Mouse (Mus musculus) heart, embryonic 12.5 days (tissue): ENCODE results near the gene Ghdc. TPM values are rescaled to one million over a fixed set of nuclear protein-coding genes. Genes with fewer than 3 reads are reported as not detected.
"Not testable (repeated sequence)": the region's sequence is repeated elsewhere in the genome, so short reads cannot be mapped to it uniquely, and the experiment has no call there.

Experiments used
- ATAC-seq: fragments of 200-750 bp; cut with Nextera tagmentation; 2 replicates; pipeline ENCODE4 v1.8.0; 2017; ENCODE audit warnings: moderate TSS enrichment, moderate library complexity; ENCODE audit not compliant: insufficient number of reproducible peaks, low FRiP score
- H3K27ac ChIP-seq: fragments of 300-500 bp; sonication (generic); 2 replicates; pipeline ENCODE4 v1.5.1; 2016; ENCODE audit warnings: mild to moderate bottlenecking, moderate library complexity; ENCODE audit not compliant: poor library complexity, severe bottlenecking
- H3K27me3 ChIP-seq: fragments of 300-500 bp; sonication (generic); replicated peaks from 2 replicates; pipeline ENCODE4 v1.6.1; 2016; ENCODE audit warnings: mild to moderate bottlenecking, moderate library complexity
- H3K36me3 ChIP-seq: fragments of 300-500 bp; sonication (generic); 2 replicates; pipeline ENCODE4 v1.6.1; 2016; ENCODE audit warnings: mild to moderate bottlenecking, moderate library complexity
- H3K4me1 ChIP-seq: fragments of 300-500 bp; sonication (generic); replicated peaks from 2 replicates; pipeline ENCODE4 v1.6.1; 2016; ENCODE audit warnings: mild to moderate bottlenecking
- H3K4me2 ChIP-seq: fragments of 300-500 bp; sonication (generic); 2 replicates; pipeline ENCODE4 v1.6.1; 2016; ENCODE audit warnings: mild to moderate bottlenecking, moderate library complexity
- H3K4me3 ChIP-seq: fragments of 300-500 bp; sonication (generic); 2 replicates; pipeline ENCODE4 v1.5.1; 2016; ENCODE audit warnings: mild to moderate bottlenecking
- H3K9ac ChIP-seq: fragments of 300-500 bp; sonication (generic); 2 replicates; pipeline ENCODE4 v1.6.1; 2016; ENCODE audit warnings: mild to moderate bottlenecking, moderate library complexity
- H3K9me3 ChIP-seq: fragments of 300-500 bp; sonication (generic); replicated peaks from 2 replicates; pipeline ENCODE4 v1.6.1; 2016; ENCODE audit warnings: mild to moderate bottlenecking, moderate library complexity
- WGBS: fragments of 180-500 bp; shearing (Covaris S2); methylation state at CpG from one replicate; pipeline ENCODE4 v1.1.7; 2016; 5-methylcytosine and 5-hydroxymethylcytosine counted together
- polyA plus RNA-seq: library from polyadenylated mRNA; unstranded; fragments of >200 nt; fragmentation: Nextera tagmentation; extraction: Ambion mirVana; gene quantifications from 2 replicates; pipeline ENCODE4 v1.2.1, GENCODE M21; 2016

The Ghdc gene
- polyA plus RNA-seq, 1 experiment from 2014 or later: 7.0 TPM

GRCm38 (mm10) chr11:100806380-100807305 is 35.9 kb upstream of the Ghdc start:
- Histone ChIP-seq H3K9ac (no peak overlapping the region), H3K4me2 (no peak overlapping the region), H3K27ac (no peak overlapping the region; the same call in 1 of the 2 replicates), H3K4me3 (no peak overlapping the region), H3K4me1 (peaks cover 29% of the 10 kb centered on the region), H3K36me3 (peaks cover 43% of the 10 kb centered on the region), H3K27me3 (no peaks in the 10 kb centered on the region), H3K9me3 (0 out of 2 replicates have a peak, but pooled peaks cover 12% of the 10 kb centered on the region)
- ATAC-seq: no peak
- WGBS: 69% methylated on average over 20 of the region's 20 CpGs

DNA sequence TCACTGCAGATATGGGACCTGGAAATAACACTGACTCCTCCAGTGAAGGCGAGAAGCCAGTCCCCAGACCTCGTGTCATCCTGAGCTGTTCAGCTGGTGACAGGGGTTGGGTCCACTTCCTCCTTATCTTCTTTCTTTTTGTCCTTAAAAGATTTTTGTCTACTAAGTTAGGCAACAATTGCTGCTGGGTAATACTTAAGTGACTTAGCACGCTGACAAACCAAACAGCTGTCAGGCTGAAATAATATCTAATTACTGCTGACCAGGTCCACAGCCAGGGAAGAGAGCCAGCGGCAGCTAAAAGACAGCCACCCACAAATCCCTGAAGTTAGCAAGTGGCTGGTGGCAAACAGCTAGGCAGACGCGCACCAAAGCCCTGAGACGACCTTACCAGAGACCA is 34.8 kb upstream of the Ghdc start:
- H3K27ac ChIP-seq: peak overlapping the region; percentile 53; the same call in 1 of the 2 replicates

GRCm38 (mm10) chr11:100804409-100804808 is 33.7 kb upstream of the Ghdc start:
- WGBS: 90% methylated on average over 10 of the region's 10 CpGs
- H3K4me1 ChIP-seq: peaks cover 18% of the 10 kb centered on the region
- H3K9ac ChIP-seq: no peak overlapping the region
- no peak for ATAC-seq
- no peak overlapping the region for H3K4me2 ChIP-seq
- H3K27ac ChIP-seq: no peak overlapping the region
- H3K27me3 ChIP-seq: no peaks in the 10 kb centered on the region
- no peak overlapping the region for H3K4me3 ChIP-seq
- H3K9me3 ChIP-seq: 0 out of 2 replicates have a peak, but pooled peaks cover 6% of the 10 kb centered on the region
- H3K36me3 ChIP-seq: peaks cover 58% of the 10 kb centered on the region

More for the DNA sequence above, 34.8 kb upstream of the Ghdc start:
- WGBS: 36% methylated on average over 7 of the region's 7 CpGs
- H3K4me2 ChIP-seq: no peak overlapping the region
- peaks cover 48% of the 10 kb centered on the region for H3K36me3 ChIP-seq
- H3K9ac ChIP-seq: no peak overlapping the region
- H3K4me1 ChIP-seq: peaks cover 21% of the 10 kb centered on the region
- no peak for ATAC-seq
- H3K9me3 ChIP-seq: 0 out of 2 replicates have a peak, but pooled peaks cover 6% of the 10 kb centered on the region
- H3K4me3 ChIP-seq: no peak overlapping the region
- H3K27me3 ChIP-seq: no peaks in the 10 kb centered on the region

DNA sequence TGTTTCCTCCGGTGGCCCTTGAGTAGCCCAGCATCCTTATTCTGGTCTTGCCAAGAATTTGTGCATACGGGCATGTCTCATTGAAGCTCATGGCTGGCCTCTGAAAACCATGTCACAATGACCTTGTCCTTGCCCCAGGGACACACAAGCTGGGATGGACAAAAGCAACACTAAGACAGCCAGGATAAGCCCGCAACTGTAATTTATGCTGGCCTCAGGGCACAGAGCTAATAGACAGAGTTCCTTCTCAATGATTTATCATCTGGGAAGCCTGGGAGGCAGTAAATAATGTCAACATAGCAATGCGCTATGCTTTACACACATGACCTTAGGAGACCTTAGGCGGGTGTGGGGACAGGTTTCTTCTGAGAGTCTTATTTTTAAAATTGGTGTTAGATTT is 28.7 kb upstream of the Ghdc start:
- no peaks in the 10 kb centered on the region for H3K27me3 ChIP-seq
- H3K4me2 ChIP-seq: no peak overlapping the region
- H3K9me3 ChIP-seq: 0 out of 2 replicates have a peak, but pooled peaks cover 5% of the 10 kb centered on the region
- no peak for ATAC-seq
- H3K4me1 ChIP-seq: peaks cover 5% of the 10 kb centered on the region; the same call in 1 of the 2 replicates
- H3K27ac ChIP-seq: no peak overlapping the region
- H3K36me3 ChIP-seq: peaks cover 77% of the 10 kb centered on the region
- no peak overlapping the region for H3K4me3 ChIP-seq
- no peak overlapping the region for H3K9ac ChIP-seq
- 84% methylated on average over 5 of the region's 5 CpGs for WGBS

- no peak overlapping the region for H3K4me2 ChIP-seq
- H3K9me3 ChIP-seq: no peaks in the 10 kb centered on the region
- H3K4me3 ChIP-seq: no peak overlapping the region
- H3K36me3 ChIP-seq: peaks cover 67% of the 10 kb centered on the region
- no peak overlapping the region for H3K27ac ChIP-seq
- WGBS: 65% methylated on average over 8 of the region's 8 CpGs
- no peak for ATAC-seq
- no peak overlapping the region for H3K9ac ChIP-seq
- H3K27me3 ChIP-seq: no peaks in the 10 kb centered on the region
- H3K4me1 ChIP-seq: peaks cover 5% of the 10 kb centered on the region; the same call in 1 of the 2 replicates
Measured at GRCm38 (mm10) chr11:100796585-100796984, 25.8 kb upstream of the Ghdc start.

- Histone ChIP-seq H3K4me3 (no peak overlapping the region), H3K27me3 (no peaks in the 10 kb centered on the region), H3K4me2 (no peak overlapping the region), H3K9ac (no peak overlapping the region), H3K9me3 (no peaks in the 10 kb centered on the region), H3K36me3 (peaks cover 68% of the 10 kb centered on the region), H3K27ac (no peak overlapping the region), H3K4me1 (peaks cover 5% of the 10 kb centered on the region; the same call in 1 of the 2 replicates)
- ATAC-seq: no peak
- WGBS: 93% methylated on average over 2 of the region's 2 CpGs
Measured at GRCm38 (mm10) chr11:100795386-100795785, 24.6 kb upstream of the Ghdc start.

DNA sequence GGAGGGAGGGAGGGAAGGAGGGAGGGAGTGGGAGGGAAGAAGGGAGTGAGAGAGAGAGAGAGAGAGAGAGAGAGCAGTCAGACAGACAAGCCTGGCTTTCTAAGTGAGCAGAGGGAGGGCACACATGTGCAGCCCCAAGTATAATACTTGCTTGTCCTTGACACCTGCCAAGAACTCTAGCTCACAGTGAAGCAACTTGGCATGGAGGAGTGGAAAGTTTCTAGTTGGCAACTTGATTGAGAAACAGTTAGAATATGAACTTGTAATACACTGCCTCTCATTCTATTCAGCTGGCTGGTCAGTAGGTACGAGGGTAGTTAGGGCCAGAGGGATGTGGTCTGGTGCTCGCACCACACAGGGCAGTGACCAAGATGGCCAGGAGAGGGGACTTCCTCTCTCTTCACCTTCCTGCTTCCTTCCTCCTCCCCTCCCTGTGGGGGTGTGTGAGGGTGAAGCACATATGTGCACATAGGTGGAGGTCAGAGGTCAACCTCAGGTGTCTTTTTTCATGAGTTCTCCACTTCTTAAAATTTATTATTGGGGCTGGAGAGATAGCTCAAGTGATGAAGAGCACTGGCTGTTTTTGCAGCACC is 20.8 kb upstream of the Ghdc start:
- Histone ChIP-seq H3K27me3 (no peaks in the 10 kb centered on the region), H3K27ac (no peak overlapping the region), H3K4me2 (no peak overlapping the region), H3K4me3 (no peak overlapping the region), H3K9me3 (no peaks in the 10 kb centered on the region), H3K36me3 (peaks cover 79% of the 10 kb centered on the region), H3K4me1 (no peaks in the 10 kb centered on the region), H3K9ac (no peak overlapping the region)
- WGBS: 82% methylated on average over 2 of the region's 2 CpGs
- no peak for ATAC-seq

GRCm38 (mm10) chr11:100790644-100791043 is 19.9 kb upstream of the Ghdc start:
- not testable (repeated sequence) for H3K9me3 ChIP-seq, H3K27me3 ChIP-seq, H3K4me1 ChIP-seq, H3K4me3 ChIP-seq, H3K27ac ChIP-seq, H3K4me2 ChIP-seq, ATAC-seq, H3K9ac ChIP-seq
- WGBS: 80% methylated on average over 9 of the region's 9 CpGs
- peaks cover 82% of the 10 kb centered on the region for H3K36me3 ChIP-seq

- Histone ChIP-seq H3K27me3 (no peaks in the 10 kb centered on the region), H3K27ac (no peak overlapping the region), H3K9me3 (no peaks in the 10 kb centered on the region), H3K4me2 (no peak overlapping the region), H3K4me3 (no peak overlapping the region), H3K36me3 (peaks cover 86% of the 10 kb centered on the region), H3K9ac (no peak overlapping the region), H3K4me1 (no peaks in the 10 kb centered on the region)
- ATAC-seq: no peak
- WGBS: 75% methylated on average over 3 of the region's 3 CpGs
Measured at GRCm38 (mm10) chr11:100789702-100790101, 18.9 kb upstream of the Ghdc start.

DNA sequence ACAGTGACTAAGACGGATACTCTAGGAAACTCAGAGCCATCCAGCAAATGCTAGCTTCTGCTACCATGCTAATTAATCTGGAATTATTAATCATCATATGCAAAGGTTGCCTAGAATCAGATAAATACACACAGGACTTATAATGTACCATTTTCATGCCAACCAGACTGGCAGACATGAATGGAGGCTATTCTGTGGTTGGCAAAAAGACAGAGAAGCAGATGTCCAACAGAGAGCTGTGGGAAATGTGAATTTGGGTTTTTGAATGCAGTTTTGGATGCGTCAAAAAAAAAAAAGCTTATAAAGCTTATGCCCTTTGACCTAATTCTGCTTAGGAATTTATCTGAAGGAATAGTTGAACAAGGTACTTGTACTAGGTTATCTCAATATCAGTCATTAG is 15.0 kb upstream of the Ghdc start:
- 96% methylated on average over 2 of the region's 2 CpGs for WGBS

GRCm38 (mm10) chr11:100784286-100784685 is 13.5 kb upstream of the Ghdc start:
- Histone ChIP-seq H3K27me3 (no peaks in the 10 kb centered on the region), H3K36me3 (peaks cover 91% of the 10 kb centered on the region), H3K4me2 (no peak overlapping the region), H3K9ac (no peak overlapping the region), H3K9me3 (no peaks in the 10 kb centered on the region), H3K27ac (no peak overlapping the region), H3K4me3 (no peak overlapping the region), H3K4me1 (peaks cover 13% of the 10 kb centered on the region)
- no peak for ATAC-seq
- WGBS: 81% methylated on average over 8 of the region's 8 CpGs

More for the DNA sequence above, 15.0 kb upstream of the Ghdc start:
- H3K4me2 ChIP-seq: no peak overlapping the region
- H3K27me3 ChIP-seq: no peaks in the 10 kb centered on the region
- peaks cover 13% of the 10 kb centered on the region for H3K4me1 ChIP-seq
- H3K4me3 ChIP-seq: no peak overlapping the region
- H3K27ac ChIP-seq: no peak overlapping the region
- no peak for ATAC-seq
- peaks cover 94% of the 10 kb centered on the region for H3K36me3 ChIP-seq
- no peak overlapping the region for H3K9ac ChIP-seq
- no peaks in the 10 kb centered on the region for H3K9me3 ChIP-seq
